Mouse (Mus musculus) limb, embryonic 11.5 days (tissue): ENCODE measurements around the gene Qdpr. TPM values are rescaled to one million over a fixed set of nuclear protein-coding genes. Genes with fewer than 3 reads are reported as not detected.
A peak's percentile ranks its signal among the peaks of the same experiment; 100 is the strongest.

Source experiments
- ATAC-seq: fragments of 200-750 bp; cut with Nextera tagmentation; 2 replicates; pipeline ENCODE4 v1.8.0; 2017; ENCODE audit warnings: low read depth; ENCODE audit not compliant: insufficient number of reproducible peaks, low FRiP score, low TSS enrichment
- DNase-seq: peaks from one replicate; pipeline ENCODE4 v3.0.0-alpha.2; 2015; ENCODE audit warnings: low spot score
- H3K27ac ChIP-seq: fragments of 300-500 bp; sonication (generic); replicated peaks from 2 replicates; pipeline ENCODE4 v1.5.1; 2014; ENCODE audit warnings: low read depth, mild to moderate bottlenecking, low read length
- H3K27me3 ChIP-seq: fragments of 300-500 bp; sonication (generic); 2 replicates; pipeline ENCODE4 v1.6.1; 2014; ENCODE audit warnings: mild to moderate bottlenecking, low read length, mixed read lengths; ENCODE audit not compliant: control insufficient read depth, insufficient read depth
- H3K36me3 ChIP-seq: fragments of 300-500 bp; sonication (generic); 2 replicates; pipeline ENCODE4 v1.6.1; 2014; ENCODE audit warnings: mild to moderate bottlenecking, low read length, moderate library complexity, mixed read lengths; ENCODE audit not compliant: control insufficient read depth, insufficient read depth
- H3K4me1 ChIP-seq: fragments of 300-500 bp; sonication (generic); 2 replicates; pipeline ENCODE4 v1.6.1; 2014; ENCODE audit warnings: low read length, mixed read lengths; ENCODE audit not compliant: control insufficient read depth, insufficient read depth
- H3K4me2 ChIP-seq: fragments of 300-500 bp; sonication (generic); 2 replicates; pipeline ENCODE4 v1.6.1; 2014; ENCODE audit warnings: low read depth, mild to moderate bottlenecking, moderate library complexity; ENCODE audit not compliant: severe bottlenecking
- H3K4me3 ChIP-seq: fragments of 300-500 bp; sonication (generic); 2 replicates; pipeline ENCODE4 v1.5.1; 2014; ENCODE audit warnings: low read depth, low read length
- H3K9ac ChIP-seq: fragments of 300-500 bp; sonication (generic); 2 replicates; pipeline ENCODE4 v1.6.1; 2014; ENCODE audit warnings: mild to moderate bottlenecking, low read length
- H3K9me3 ChIP-seq: fragments of 300-500 bp; sonication (generic); 2 replicates; pipeline ENCODE4 v1.6.1; 2016; ENCODE audit warnings: low read length; ENCODE audit not compliant: control insufficient read depth
- WGBS: fragments of 180-500 bp; shearing (Covaris S2); extraction: QIAGEN DNeasy Blood & Tissue Kit; methylation state at CpG from one replicate; pipeline ENCODE4 v1.1.7; 2014; 5-methylcytosine and 5-hydroxymethylcytosine counted together
- polyA plus RNA-seq: library from polyadenylated mRNA; unstranded; fragments of >200 nt; fragmentation: Nextera tagmentation; extraction: Ambion mirVana; gene quantifications from 2 replicates; pipeline ENCODE4 v1.2.1, GENCODE M21; 2014

Qdpr gene
- polyA plus RNA-seq = 110 and 118 TPM in 2 replicates

- DNase-seq (peak; percentile 99), ATAC-seq (peak; percentile 100)
- H3K36me3 ChIP-seq = no peaks in the 10 kb centered on the region
- 0 out of 2 replicates have a peak within 1 kb of the TSS, but pooled peaks have one; percentile 42 for H3K27ac ChIP-seq
- peak within 1 kb of the TSS; percentile 78 for H3K9ac ChIP-seq
- H3K4me1 ChIP-seq = peaks cover 3% of the 10 kb centered on the region; the same call in 1 of the 2 replicates
- peak within 1 kb of the TSS; percentile 95 for H3K4me2 ChIP-seq
- no peaks in the 10 kb centered on the region for H3K9me3 ChIP-seq
- WGBS = 0% methylated on average over 70 of the region's 70 CpGs
- peak within 1 kb of the TSS; percentile 66 for H3K4me3 ChIP-seq
- H3K27me3 ChIP-seq = no peaks in the 10 kb centered on the region
Observed at GRCm38 (mm10) chr5:45449831-45450716, at the start of gene Qdpr. Gene Qdpr (minus strand): TSS chr5:45450236.

DNA sequence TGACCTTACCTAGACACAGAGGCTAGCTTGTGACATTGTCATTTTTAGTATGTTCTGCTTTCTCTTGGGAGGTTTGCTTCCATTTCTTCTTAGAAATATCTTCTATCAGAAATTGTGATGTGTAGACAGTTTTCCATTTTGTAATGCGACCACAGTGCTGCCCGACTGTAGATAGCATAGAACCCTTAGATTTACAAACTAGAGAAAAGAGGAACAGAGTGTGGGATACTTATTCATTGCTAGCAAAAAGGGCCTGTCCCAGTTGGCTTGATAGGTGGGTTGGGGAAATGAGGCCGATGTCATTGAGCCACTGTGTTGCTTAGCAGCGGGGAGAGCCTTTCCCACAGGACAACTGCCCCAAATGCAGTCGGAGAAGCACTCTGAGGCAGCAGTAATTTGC lies 47.5 kb upstream of the Qdpr start:
- ATAC-seq = no peak
- no peak overlapping the region for H3K9ac ChIP-seq
- no peak for DNase-seq
- no peak overlapping the region for H3K4me3 ChIP-seq
- H3K27me3 ChIP-seq = no peaks in the 10 kb centered on the region
- H3K36me3 ChIP-seq = no peaks in the 10 kb centered on the region; the same call in 1 of the 2 replicates
- no peaks in the 10 kb centered on the region for H3K9me3 ChIP-seq
- H3K4me2 ChIP-seq = no peak overlapping the region
- peaks cover 5% of the 10 kb centered on the region; the same call in 1 of the 2 replicates for H3K4me1 ChIP-seq
- no peak overlapping the region for H3K27ac ChIP-seq
- 91% methylated on average over 5 of the region's 5 CpGs for WGBS

DNA sequence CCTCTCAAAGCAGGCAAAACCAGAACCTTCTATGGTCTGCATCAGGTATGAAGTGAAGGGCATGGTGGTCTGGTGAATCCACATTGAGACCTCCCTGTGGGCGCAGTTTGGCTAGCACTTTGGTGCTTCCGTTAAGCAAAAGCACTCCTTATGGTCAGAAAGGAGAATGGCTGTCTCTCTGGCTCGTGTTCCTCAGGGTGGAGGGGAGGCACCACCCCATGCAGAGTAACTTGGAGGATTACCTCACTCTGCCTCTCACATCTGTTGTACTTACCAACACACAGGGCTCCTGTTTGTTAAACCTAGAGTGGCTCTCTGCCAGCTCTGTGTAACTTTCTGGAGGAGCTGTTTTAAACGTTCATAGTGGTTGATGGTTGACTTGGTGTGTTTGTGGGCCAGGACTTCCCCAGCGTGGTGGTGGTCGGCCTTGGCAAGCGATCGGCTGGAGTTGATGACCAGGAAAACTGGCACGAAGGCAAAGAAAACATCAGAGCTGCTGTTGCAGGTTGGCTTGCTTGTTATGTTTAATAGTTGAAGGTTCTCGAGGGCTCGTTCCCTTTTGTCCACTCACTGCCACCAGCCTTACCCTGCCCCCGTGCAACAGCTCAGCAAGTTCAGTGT lies 47.0 kb upstream of the Qdpr start:
- 93% methylated on average over 12 of the region's 12 CpGs for WGBS
- Histone ChIP-seq H3K36me3 (no peaks in the 10 kb centered on the region; the same call in 1 of the 2 replicates), H3K9me3 (no peaks in the 10 kb centered on the region), H3K4me1 (peaks cover 5% of the 10 kb centered on the region; the same call in 1 of the 2 replicates), H3K27ac (no peak overlapping the region), H3K4me3 (no peak overlapping the region), H3K9ac (no peak overlapping the region), H3K27me3 (no peaks in the 10 kb centered on the region), H3K4me2 (no peak overlapping the region)
- ATAC-seq (no peak), DNase-seq (no peak)

- WGBS = 87% methylated on average over 4 of the region's 4 CpGs
- peaks cover 5% of the 10 kb centered on the region; the same call in 1 of the 2 replicates for H3K4me1 ChIP-seq
- no peak for DNase-seq
- H3K9me3 ChIP-seq = no peaks in the 10 kb centered on the region
- no peak overlapping the region for H3K4me3 ChIP-seq
- no peak for ATAC-seq
- no peaks in the 10 kb centered on the region for H3K27me3 ChIP-seq
- no peak overlapping the region for H3K27ac ChIP-seq
- H3K9ac ChIP-seq = no peak overlapping the region
- H3K36me3 ChIP-seq = no peaks in the 10 kb centered on the region; the same call in 1 of the 2 replicates
- no peak overlapping the region for H3K4me2 ChIP-seq
Observed at GRCm38 (mm10) chr5:45496479-45496878, 46.4 kb upstream of the Qdpr start.

DNA sequence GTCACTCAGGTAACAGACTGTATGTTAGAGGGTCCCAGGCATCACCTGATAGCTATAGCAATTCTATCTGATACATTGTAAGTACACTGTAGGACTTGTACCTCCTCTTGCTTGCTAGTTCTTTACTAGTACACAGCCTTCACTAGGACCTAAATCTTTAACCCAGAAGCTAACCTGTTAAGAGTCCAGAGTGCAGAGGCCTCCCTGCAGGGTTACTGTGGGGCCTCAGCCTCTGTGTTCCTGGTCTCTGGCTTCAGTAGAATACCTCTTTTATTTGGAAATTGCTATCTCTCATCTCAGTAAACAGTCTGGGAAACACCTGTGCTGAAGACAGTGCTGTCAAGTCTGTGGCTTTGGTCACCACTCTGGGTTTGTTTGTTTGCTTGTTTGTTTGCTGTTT lies 46.0 kb upstream of the Qdpr start:
- Histone ChIP-seq H3K9me3 (no peaks in the 10 kb centered on the region), H3K4me3 (no peak overlapping the region), H3K27ac (no peak overlapping the region), H3K9ac (no peak overlapping the region), H3K27me3 (no peaks in the 10 kb centered on the region), H3K4me1 (peaks cover 5% of the 10 kb centered on the region; the same call in 1 of the 2 replicates), H3K4me2 (no peak overlapping the region), H3K36me3 (no peaks in the 10 kb centered on the region; the same call in 1 of the 2 replicates)
- DNase-seq (no peak), ATAC-seq (no peak)

DNA sequence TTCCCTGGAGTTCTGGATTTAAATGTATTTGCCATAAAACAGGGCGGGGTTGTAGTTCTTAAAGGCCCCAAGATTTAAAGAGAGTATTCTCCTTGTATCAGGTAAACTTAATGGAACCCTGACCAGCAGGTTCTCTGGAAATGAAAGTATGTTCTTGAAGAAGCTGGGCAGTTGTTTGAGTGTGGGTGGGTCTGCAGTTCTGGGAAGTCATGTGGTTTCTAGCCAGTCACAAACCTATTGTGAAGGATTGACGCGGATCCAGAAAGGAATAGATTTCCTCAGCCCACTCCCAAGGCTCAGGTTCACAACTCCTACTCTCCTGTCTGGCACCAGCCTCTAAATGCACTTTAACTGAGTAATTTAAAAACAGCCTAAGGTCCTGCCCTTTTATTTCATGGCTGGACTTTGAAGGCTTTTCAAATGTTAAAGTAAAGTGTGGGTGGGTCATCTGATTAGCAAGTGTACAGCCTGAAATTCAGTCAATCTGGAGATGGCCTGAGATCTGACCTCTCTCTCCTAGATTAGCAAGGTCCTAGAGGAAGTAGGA lies 45.5 kb upstream of the Qdpr start:
- H3K27me3 ChIP-seq = no peaks in the 10 kb centered on the region
- no peak overlapping the region for H3K4me2 ChIP-seq
- 97% methylated on average over 3 of the region's 3 CpGs for WGBS

DNA sequence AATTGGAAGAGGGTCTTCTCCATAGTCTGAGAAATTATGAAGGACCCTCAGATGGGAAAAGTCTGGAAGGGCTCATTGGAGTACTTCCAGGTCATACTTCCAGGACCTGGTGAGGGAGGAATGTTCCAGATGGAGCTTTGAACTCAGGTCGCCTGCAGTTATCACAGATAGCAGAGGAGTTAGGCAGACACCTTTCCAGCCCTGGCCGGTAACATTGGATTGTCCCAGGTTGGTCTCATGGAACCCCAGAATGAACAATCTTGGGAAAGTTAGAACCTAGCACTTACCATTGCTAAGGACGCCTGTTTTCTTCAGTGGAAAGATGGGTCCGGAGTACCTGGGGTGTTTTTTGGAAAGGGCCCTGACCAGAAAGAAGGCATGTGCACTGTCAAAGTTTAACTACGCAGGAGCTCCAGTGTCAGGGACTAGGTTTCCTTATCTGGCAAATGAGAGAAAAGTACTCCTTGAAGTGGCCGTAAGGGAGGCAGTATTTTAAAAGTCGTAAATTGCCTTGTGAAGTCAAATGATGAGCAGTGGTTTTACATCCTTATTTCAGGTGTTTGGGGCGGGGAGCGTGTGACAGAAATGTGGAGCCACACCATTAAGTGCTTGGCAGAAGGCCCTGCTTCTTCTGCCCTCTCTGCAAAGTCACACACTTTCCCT lies 44.2 kb upstream of the Qdpr start:
- H3K9me3 ChIP-seq = no peaks in the 10 kb centered on the region
- H3K36me3 ChIP-seq = no peaks in the 10 kb centered on the region; the same call in 1 of the 2 replicates
- H3K27me3 ChIP-seq = no peaks in the 10 kb centered on the region
- H3K4me2 ChIP-seq = peak overlapping the region; percentile 69
- peak overlapping the region; percentile 84; the same call in 1 of the 2 replicates for H3K9ac ChIP-seq
- 47% methylated on average over 9 of the region's 9 CpGs for WGBS
- ATAC-seq = no peak
- H3K27ac ChIP-seq = no peak overlapping the region
- peaks cover 5% of the 10 kb centered on the region; the same call in 1 of the 2 replicates for H3K4me1 ChIP-seq
- H3K4me3 ChIP-seq = peak overlapping the region; percentile 62
- DNase-seq = no peak

More for the DNA sequence above, 45.5 kb upstream of the Qdpr start:
- peaks cover 5% of the 10 kb centered on the region; the same call in 1 of the 2 replicates for H3K4me1 ChIP-seq
- H3K9me3 ChIP-seq = no peaks in the 10 kb centered on the region
- H3K27ac ChIP-seq = no peak overlapping the region
- H3K9ac ChIP-seq = no peak overlapping the region
- H3K4me3 ChIP-seq = no peak overlapping the region
- H3K36me3 ChIP-seq = no peaks in the 10 kb centered on the region; the same call in 1 of the 2 replicates
- ATAC-seq = no peak
- no peak for DNase-seq
